Mouse (Mus musculus): Measurements from ENCODE around the gene Emp2. TPM values are rescaled to one million over a fixed set of nuclear protein-coding genes. Genes with fewer than 3 reads are reported as not detected.
A peak's percentile ranks its signal among the peaks of the same experiment; 100 is the strongest.

Gene Emp2
- 5.3 TPM in 2 replicates for polyA plus RNA-seq (2015; fragmentation: Nextera tagmentation; extraction: Ambion mirVana)

DNA sequence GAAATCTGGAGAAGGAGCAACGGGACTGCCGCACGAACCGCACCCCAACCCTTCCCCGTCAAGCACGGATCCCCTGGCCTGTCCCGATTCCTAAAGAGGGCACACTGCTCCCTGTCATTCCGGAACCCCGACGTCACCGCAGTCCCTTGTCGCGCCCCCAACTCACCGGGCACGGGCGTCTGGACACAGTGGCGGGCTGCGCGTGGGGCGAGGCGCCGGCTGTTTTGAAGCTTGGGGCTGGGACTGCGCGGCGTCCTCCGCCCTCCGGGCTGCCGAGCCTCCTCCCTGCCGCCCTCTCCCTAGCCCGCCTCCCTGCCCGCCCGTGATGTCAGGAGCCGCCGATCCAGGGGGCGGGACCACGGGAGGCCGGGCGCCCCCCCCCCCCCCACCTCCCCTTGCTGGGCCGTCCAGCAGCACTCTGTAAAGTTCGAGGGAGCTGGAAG is at the start of gene Emp2:
Emp2 (minus strand) TSS at position 323 of the 443 bp plus-strand sequence.
- peaks cover 3% of the 10 kb centered on the region for H3K4me1 ChIP-seq (replicated peaks)
- ATAC-seq (ENCODE audit: insufficient read depth): peak; percentile 66
- peak within 1 kb of the TSS; percentile 56 for H3K4me2 ChIP-seq
- peak within 1 kb of the TSS; percentile 51 for H3K4me3 ChIP-seq (replicated peaks)
- peaks cover 20% of the 10 kb centered on the region for H3K27me3 ChIP-seq
- WGBS (ENCODE audit: insufficient replicate concordance): under 1% methylated on average over 34 of the region's 40 CpGs
- H3K9me3 ChIP-seq (replicated peaks): no peaks in the 10 kb centered on the region
- no peaks in the 10 kb centered on the region for H3K36me3 ChIP-seq (replicated peaks)
- no peak within 1 kb of the TSS for H3K27ac ChIP-seq (replicated peaks)
- H3K9ac ChIP-seq: peak within 1 kb of the TSS; percentile 21; the same call in 1 of the 2 replicates

DNA sequence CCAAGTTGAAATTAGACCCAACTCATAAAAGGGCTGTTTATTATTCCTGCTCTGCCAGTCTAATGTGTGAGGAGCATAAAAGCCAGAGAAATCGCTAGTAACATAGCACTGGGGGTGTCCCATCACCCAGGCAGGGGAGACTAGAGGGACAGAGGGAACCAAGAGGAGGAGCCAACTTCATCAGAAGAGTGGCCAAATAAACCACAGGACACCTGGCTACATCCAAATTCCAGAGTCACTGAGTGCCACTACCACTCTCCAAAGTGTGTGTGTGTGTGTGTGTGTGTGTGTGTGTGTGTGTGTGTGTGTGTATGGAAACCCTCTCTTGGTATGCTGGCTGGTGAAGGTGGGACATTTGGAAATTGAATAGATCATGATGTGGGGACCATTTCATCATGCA is 49.3 kb upstream of the Emp2 start:
- no peak for ATAC-seq (ENCODE audit: insufficient read depth)
- H3K4me2 ChIP-seq: no peak overlapping the region
- no peaks in the 10 kb centered on the region for H3K9me3 ChIP-seq (replicated peaks)
- 48% methylated on average over 1 of the region's 1 CpGs for WGBS (ENCODE audit: insufficient replicate concordance)
- H3K4me3 ChIP-seq (replicated peaks): no peak overlapping the region
- H3K27me3 ChIP-seq: peaks cover 6% of the 10 kb centered on the region; the same call in 1 of the 2 replicates
- H3K27ac ChIP-seq (replicated peaks): no peak overlapping the region
- no peak overlapping the region for H3K9ac ChIP-seq
- no peaks in the 10 kb centered on the region for H3K36me3 ChIP-seq (replicated peaks)
- peaks cover 13% of the 10 kb centered on the region for H3K4me1 ChIP-seq (replicated peaks)

DNA sequence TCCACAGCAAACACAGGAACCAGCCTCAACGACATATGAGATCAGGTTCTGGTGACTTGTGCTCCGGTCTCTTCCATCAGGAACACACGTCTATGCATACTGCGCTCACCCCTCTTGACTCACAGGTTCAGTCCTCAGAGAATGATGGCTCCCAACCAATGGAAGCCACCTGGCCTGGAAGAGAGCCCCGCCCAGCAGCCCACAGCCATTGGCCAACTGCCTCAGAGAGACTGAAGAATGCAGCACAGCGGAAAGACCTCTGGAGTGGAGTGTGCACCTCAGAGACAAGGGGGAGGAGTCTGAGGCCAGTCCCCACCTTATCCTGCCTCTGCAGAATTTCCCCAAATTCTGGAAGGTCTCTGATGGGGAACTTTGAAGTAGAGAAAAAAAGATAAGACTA is 45.5 kb upstream of the Emp2 start:
- no peaks in the 10 kb centered on the region for H3K9me3 ChIP-seq (replicated peaks)
- 65% methylated on average over 6 of the region's 6 CpGs for WGBS (ENCODE audit: insufficient replicate concordance)
- H3K4me2 ChIP-seq: no peak overlapping the region
- H3K27me3 ChIP-seq: peaks cover 6% of the 10 kb centered on the region; the same call in 1 of the 2 replicates
- peaks cover 18% of the 10 kb centered on the region for H3K4me1 ChIP-seq (replicated peaks)
- no peak overlapping the region for H3K4me3 ChIP-seq (replicated peaks)
- H3K27ac ChIP-seq (replicated peaks): no peak overlapping the region
- no peak overlapping the region for H3K9ac ChIP-seq
- H3K36me3 ChIP-seq (replicated peaks): no peaks in the 10 kb centered on the region
- ATAC-seq (ENCODE audit: insufficient read depth): no peak

DNA sequence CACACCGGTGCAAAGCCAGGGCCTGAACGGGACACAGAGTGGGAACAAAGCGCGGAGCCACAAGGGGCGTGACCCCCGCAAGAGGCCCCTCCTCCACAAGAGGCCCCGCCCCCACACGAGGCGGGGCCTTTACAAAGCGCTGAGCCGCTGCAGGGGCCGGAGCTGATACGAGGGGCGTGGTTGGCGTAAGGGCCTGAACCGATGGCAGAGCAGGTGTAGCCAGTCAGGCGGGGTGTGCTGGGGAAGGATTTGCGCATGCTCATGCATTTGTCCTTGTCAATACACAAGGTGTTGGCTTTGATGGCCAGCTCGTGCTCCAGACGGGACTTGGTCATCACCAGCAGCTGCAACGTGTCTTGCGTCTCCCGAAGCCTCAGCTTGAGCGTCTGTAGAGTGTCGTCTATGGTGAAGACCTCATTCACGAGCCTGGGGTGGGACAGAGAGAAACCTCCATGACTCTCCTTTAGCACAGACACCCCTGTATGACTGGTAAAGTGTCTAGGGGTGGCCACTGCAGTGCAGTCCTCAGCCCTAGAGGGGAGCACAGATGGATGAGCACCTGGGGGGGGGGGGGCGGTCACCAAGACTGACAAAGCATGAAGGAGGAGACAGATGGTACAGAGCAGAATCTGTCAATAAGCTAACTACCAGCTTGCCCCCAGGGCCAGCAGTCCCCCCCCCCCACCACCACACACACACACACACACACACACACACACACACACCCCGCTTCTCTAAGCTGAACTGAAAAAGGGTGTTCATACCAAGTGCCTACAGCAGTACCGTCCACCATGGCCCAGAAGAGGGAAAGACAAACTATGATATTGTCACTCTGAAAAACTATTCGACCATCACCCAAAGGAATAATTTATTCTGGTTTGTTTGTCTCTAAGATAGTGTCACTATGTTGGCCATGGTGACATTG is 44.5 kb upstream of the Emp2 start:
- 16% methylated on average over 30 of the region's 30 CpGs for WGBS (ENCODE audit: insufficient replicate concordance)

DNA sequence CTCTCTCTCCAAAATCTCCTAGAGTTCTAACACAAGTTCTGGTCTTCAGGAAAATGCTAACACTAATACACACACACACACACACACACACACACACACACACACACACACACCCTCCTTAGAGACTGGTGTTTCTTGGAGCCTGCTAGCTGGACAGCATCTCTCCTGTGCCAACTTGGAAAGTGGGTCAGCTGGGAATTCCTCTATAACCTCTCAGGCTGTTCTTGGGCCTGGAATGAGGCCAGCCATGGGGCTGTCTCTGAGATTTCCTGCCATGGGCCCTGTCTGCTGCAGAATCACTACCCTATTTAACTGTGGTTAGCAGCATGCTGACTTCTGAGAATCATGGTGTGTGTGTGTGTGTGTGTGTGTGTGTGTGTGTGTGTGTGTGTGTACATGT is 41.2 kb upstream of the Emp2 start:
- Histone ChIP-seq H3K9me3 (replicated peaks) (no peaks in the 10 kb centered on the region), H3K27ac (replicated peaks) (no peak overlapping the region), H3K36me3 (replicated peaks) (no peaks in the 10 kb centered on the region), H3K27me3 (no peaks in the 10 kb centered on the region; the same call in 1 of the 2 replicates), H3K4me3 (replicated peaks) (no peak overlapping the region), H3K4me2 (no peak overlapping the region), H3K9ac (no peak overlapping the region), H3K4me1 (replicated peaks) (peaks cover 18% of the 10 kb centered on the region)
- no peak for ATAC-seq (ENCODE audit: insufficient read depth)

More for the DNA sequence above, 44.5 kb upstream of the Emp2 start:
- Histone ChIP-seq H3K9ac (no peak overlapping the region), H3K4me3 (replicated peaks) (peak overlapping the region; percentile 32; the same call in 1 of the 2 replicates), H3K4me2 (peak overlapping the region; percentile 60), H3K27me3 (peaks cover 6% of the 10 kb centered on the region; the same call in 1 of the 2 replicates), H3K9me3 (replicated peaks) (no peaks in the 10 kb centered on the region), H3K27ac (replicated peaks) (no peak overlapping the region), H3K4me1 (replicated peaks) (peaks cover 18% of the 10 kb centered on the region), H3K36me3 (replicated peaks) (no peaks in the 10 kb centered on the region)
- ATAC-seq (ENCODE audit: insufficient read depth): peak; percentile 93

DNA sequence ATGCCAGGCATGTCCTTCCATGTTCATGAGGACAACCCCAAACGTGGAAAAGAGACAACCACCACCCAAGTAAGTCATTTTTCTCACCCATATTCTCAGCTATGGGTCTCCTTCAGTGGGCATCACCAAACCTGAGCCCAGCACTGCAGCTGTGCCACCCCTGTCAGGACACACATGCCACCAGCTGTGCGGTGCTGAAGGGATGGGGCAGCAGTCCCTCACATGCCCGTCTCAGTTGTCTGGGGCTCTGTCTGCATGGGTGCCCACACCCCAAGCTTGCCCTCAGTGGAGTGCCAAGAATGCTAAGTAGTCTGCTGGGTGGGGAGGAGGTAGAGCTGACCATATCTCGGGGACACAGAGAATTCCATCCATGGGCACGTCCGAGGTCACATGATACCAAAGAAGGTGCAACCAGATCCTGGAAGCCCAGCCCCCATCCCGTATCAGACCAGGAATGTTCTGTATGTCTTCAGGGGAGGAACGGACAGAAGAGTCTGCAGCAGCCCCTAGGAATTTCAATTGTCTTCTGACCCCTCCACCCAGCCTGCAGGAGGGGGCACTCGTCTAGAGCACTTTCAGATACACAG is 37.4 kb upstream of the Emp2 start:
- H3K36me3 ChIP-seq (replicated peaks): no peaks in the 10 kb centered on the region
- H3K4me3 ChIP-seq (replicated peaks): no peak overlapping the region
- H3K4me1 ChIP-seq (replicated peaks): no peaks in the 10 kb centered on the region
- no peak for ATAC-seq (ENCODE audit: insufficient read depth)
- no peak overlapping the region for H3K9ac ChIP-seq
- no peak overlapping the region for H3K27ac ChIP-seq (replicated peaks)
- WGBS (ENCODE audit: insufficient replicate concordance): 39% methylated on average over 9 of the region's 9 CpGs
- H3K9me3 ChIP-seq (replicated peaks): no peaks in the 10 kb centered on the region
- H3K4me2 ChIP-seq: no peak overlapping the region
- no peaks in the 10 kb centered on the region for H3K27me3 ChIP-seq

DNA sequence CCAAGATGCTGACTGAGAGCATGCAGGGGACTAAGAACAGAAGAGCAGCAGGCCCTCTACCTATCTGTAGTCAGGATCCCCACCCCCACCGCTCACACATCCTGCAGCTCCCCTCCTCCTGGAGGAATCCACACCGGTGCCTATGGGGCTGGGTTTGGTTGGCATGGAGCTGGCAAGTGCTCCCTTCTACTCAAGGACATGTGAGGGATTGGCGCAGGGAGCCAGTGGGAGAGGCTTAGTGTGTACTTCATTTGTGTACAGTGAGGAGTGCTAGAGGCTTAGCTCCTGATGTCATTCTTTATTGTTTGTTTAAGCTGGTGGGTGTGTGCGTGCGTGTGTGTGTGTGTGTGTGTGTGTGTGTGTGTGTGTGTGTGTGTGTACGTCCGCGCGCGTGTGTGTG is 36.1 kb upstream of the Emp2 start:
- H3K4me2 ChIP-seq: no peak overlapping the region
- H3K4me3 ChIP-seq (replicated peaks): no peak overlapping the region
- WGBS (ENCODE audit: insufficient replicate concordance): 71% methylated on average over 10 of the region's 10 CpGs
- no peak overlapping the region for H3K9ac ChIP-seq
- H3K36me3 ChIP-seq (replicated peaks): no peaks in the 10 kb centered on the region
- ATAC-seq (ENCODE audit: insufficient read depth): no peak
- H3K9me3 ChIP-seq (replicated peaks): no peaks in the 10 kb centered on the region
- H3K27ac ChIP-seq (replicated peaks): no peak overlapping the region
- H3K27me3 ChIP-seq: no peaks in the 10 kb centered on the region
- H3K4me1 ChIP-seq (replicated peaks): no peaks in the 10 kb centered on the region

DNA sequence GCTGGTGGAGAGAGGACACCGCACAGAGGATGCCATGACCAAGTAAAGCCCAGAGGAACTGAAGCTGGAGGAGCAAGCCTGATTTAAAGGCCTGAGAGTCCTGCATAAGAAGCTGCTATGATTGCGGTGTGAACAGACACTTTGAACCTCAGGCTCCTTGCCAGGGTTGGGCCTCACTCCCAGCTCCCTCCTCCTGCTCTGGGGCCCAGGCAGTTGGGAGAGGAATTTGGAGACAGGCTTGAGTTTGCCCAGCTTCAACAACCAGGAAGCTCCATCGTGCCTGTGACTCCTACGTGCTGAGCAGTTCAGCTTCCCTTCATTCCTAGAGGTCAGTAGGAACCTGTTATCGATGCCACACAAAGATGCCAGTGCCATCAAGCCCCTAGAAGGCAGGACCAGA is 35.7 kb upstream of the Emp2 start:
- H3K9me3 ChIP-seq (replicated peaks): no peaks in the 10 kb centered on the region
- no peak overlapping the region for H3K4me2 ChIP-seq
- H3K4me3 ChIP-seq (replicated peaks): no peak overlapping the region
- ATAC-seq (ENCODE audit: insufficient read depth): no peak
- WGBS (ENCODE audit: insufficient replicate concordance): 50% methylated on average over 5 of the region's 5 CpGs
- H3K27ac ChIP-seq (replicated peaks): no peak overlapping the region
- H3K36me3 ChIP-seq (replicated peaks): no peaks in the 10 kb centered on the region
- no peaks in the 10 kb centered on the region for H3K27me3 ChIP-seq
- no peaks in the 10 kb centered on the region for H3K4me1 ChIP-seq (replicated peaks)
- H3K9ac ChIP-seq: no peak overlapping the region

DNA sequence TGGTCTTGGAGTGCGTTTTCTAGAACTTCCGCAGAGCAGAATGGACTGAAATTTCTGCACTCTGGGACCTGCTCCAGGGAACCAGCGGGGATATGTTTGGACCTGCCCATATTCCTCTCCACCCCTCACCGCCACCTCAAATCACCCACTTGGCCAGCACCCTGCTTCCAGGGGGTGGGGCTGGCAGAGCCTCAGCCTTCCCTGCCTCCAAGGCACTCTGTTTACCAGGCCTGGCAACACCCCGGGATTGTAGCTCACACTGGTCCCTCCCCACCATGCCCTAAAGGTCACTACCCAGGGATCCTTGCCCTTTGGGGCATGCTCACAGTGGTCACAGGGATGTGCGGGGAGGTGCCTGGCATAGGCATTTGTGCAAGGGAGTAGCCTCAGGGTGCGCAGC is 33.8 kb upstream of the Emp2 start:
- no peaks in the 10 kb centered on the region for H3K27me3 ChIP-seq
- no peaks in the 10 kb centered on the region for H3K9me3 ChIP-seq (replicated peaks)
- H3K4me2 ChIP-seq: no peak overlapping the region
- no peaks in the 10 kb centered on the region for H3K4me1 ChIP-seq (replicated peaks)
- no peak overlapping the region for H3K4me3 ChIP-seq (replicated peaks)
- H3K36me3 ChIP-seq (replicated peaks): no peaks in the 10 kb centered on the region
- WGBS (ENCODE audit: insufficient replicate concordance): 74% methylated on average over 7 of the region's 7 CpGs
- H3K27ac ChIP-seq (replicated peaks): no peak overlapping the region
- ATAC-seq (ENCODE audit: insufficient read depth): no peak
- H3K9ac ChIP-seq: no peak overlapping the region

DNA sequence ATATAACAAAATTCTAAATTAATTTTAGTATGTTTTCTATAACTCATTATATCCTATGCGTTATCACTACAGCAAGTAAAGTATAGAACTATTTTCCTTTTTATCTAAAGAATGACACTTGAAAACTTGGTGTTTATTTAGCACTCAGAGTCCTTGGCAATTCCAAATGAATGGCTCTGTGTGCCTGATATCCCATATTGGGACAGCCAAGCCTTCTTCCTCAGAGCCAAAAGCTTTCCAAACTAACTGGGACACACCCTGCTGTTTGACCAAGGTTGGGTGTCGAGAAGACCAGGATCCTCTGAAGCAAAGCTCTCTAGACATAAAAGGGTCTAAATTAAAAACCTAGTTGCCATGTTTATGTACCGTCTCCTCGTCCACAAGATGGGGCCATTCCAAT is 27.3 kb upstream of the Emp2 start:
- no peaks in the 10 kb centered on the region for H3K9me3 ChIP-seq (replicated peaks)
- WGBS (ENCODE audit: insufficient replicate concordance): 58% methylated on average over 4 of the region's 4 CpGs

DNA sequence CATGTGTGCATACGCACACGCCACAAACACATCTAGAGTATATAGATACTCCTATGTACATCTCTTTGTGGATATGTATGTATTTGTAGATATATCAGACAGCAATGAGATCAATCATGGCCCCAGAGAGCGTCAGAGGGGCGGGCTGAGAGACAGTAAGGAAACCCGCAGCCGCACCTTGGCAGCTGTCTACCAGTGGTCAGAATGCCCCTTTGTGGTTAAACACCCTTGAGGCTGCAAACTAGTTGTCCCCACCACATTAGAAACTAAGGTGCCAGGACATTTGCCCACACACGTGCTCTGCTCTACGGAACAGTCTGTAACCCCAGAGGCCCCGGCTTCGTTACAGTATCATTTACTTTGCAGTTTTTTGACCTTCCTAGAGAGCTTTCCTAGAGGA is 26.2 kb upstream of the Emp2 start:
- H3K36me3 ChIP-seq (replicated peaks): no peaks in the 10 kb centered on the region
- no peaks in the 10 kb centered on the region for H3K9me3 ChIP-seq (replicated peaks)
- no peak overlapping the region for H3K4me2 ChIP-seq
- no peak for ATAC-seq (ENCODE audit: insufficient read depth)
- no peaks in the 10 kb centered on the region for H3K27me3 ChIP-seq
- no peaks in the 10 kb centered on the region for H3K4me1 ChIP-seq (replicated peaks)
- H3K9ac ChIP-seq: no peak overlapping the region
- no peak overlapping the region for H3K4me3 ChIP-seq (replicated peaks)
- H3K27ac ChIP-seq (replicated peaks): no peak overlapping the region
- WGBS (ENCODE audit: insufficient replicate concordance): 85% methylated on average over 10 of the region's 10 CpGs

More for the DNA sequence above, 27.3 kb upstream of the Emp2 start:
- Histone ChIP-seq H3K9ac (no peak overlapping the region), H3K4me3 (replicated peaks) (no peak overlapping the region), H3K27me3 (no peaks in the 10 kb centered on the region), H3K27ac (replicated peaks) (no peak overlapping the region), H3K4me1 (replicated peaks) (no peaks in the 10 kb centered on the region), H3K4me2 (no peak overlapping the region), H3K36me3 (replicated peaks) (no peaks in the 10 kb centered on the region)
- ATAC-seq (ENCODE audit: insufficient read depth): no peak

Measured in liver, embryonic 15.5 days (tissue).